Mouse (Mus musculus) CH12.LX (cell line): ENCODE results near the gene Brip1. TPM values are rescaled to one million over a fixed set of nuclear protein-coding genes. Genes with fewer than 3 reads are reported as not detected.

Experiments
- DNase-seq: peaks from one replicate; pipeline ENCODE4 v3.0.0-alpha.2; 2013; ENCODE audit errors: extremely low read depth
- H3K27ac ChIP-seq: 2 replicates; pipeline ENCODE4 v1.5.1; 2012; ENCODE audit warnings: low read depth, mild to moderate bottlenecking, control low read depth, moderate library complexity; ENCODE audit not compliant: insufficient read depth
- H3K27me3 ChIP-seq: replicated peaks from 2 replicates; pipeline ENCODE3; 2012; ENCODE audit warnings: inconsistent platforms
- H3K36me3 ChIP-seq, 2 experiments: replicated peaks in 1 of 2; 2 replicates each; pipeline versions ENCODE3 to v1.6.1; 2012; ENCODE audit warnings: inconsistent platforms in 1 of 2, low read length in 1 of 2, mild to moderate bottlenecking in 1 of 2, mixed read lengths in 1 of 2, moderate library complexity in 1 of 2; ENCODE audit not compliant: control insufficient read depth in 1 of 2, insufficient read depth in 1 of 2
- H3K4me1 ChIP-seq, 2 experiments: 2 replicates each; pipeline ENCODE4 v1.6.1; 2012; ENCODE audit warnings: inconsistent platforms in 1 of 2, moderate library complexity in 1 of 2; ENCODE audit not compliant: insufficient read depth in 2 of 2, control insufficient read depth in 1 of 2
- H3K4me2 ChIP-seq: 2 replicates; pipeline ENCODE4 v1.6.1; 2012; ENCODE audit warnings: low read depth, mild to moderate bottlenecking, control low read depth; ENCODE audit not compliant: poor library complexity, insufficient read depth, severe bottlenecking
- H3K4me3 ChIP-seq, 3 experiments: fragments of 150-350 bp in 1 of 3; sonication (generic) in 1 of 3; replicated peaks in 1 of 3; 2 replicates each; pipeline versions ENCODE3 to v1.5.1; 2011 to 2012; ENCODE audit warnings: low read depth in 2 of 3, low read length in 2 of 3, mild to moderate bottlenecking in 2 of 3, moderate library complexity in 2 of 3, control low read depth in 1 of 3, improper control_type of control experiment in 1 of 3, inconsistent platforms in 1 of 3, mixed read lengths in 1 of 3; ENCODE audit not compliant: poor library complexity in 1 of 3
- H3K79me2 ChIP-seq: replicated peaks from 2 replicates; pipeline ENCODE4 v1.6.1; 2012; ENCODE audit warnings: mild to moderate bottlenecking, moderate library complexity; ENCODE audit not compliant: control insufficient read depth, poor library complexity, insufficient read depth, severe bottlenecking; ENCODE audit errors: extremely low read depth
- H3K9ac ChIP-seq: 2 replicates; pipeline ENCODE4 v1.6.1; 2012; ENCODE audit warnings: low read depth, mild to moderate bottlenecking, control low read depth, moderate library complexity; ENCODE audit not compliant: insufficient read depth
- H3K9me3 ChIP-seq: replicated peaks from 2 replicates; pipeline ENCODE3; 2012; ENCODE audit warnings: low read length, inconsistent platforms, mixed read lengths
- BHLHE40 ChIP-seq: IDR thresholded peaks from 2 replicates; pipeline ENCODE4 v1.6.1; 2011; ENCODE audit warnings: mild to moderate bottlenecking, low read depth, low read length, improper control_type of control experiment
- ELF1 ChIP-seq: IDR thresholded peaks from 2 replicates; pipeline ENCODE4 v1.6.1; 2014; ENCODE audit warnings: low read depth, mild to moderate bottlenecking, inconsistent platforms, low read length, improper control_type of control experiment
- EP300 ChIP-seq: IDR thresholded peaks from 2 replicates; pipeline ENCODE4 v1.6.1; 2011; ENCODE audit warnings: low read length, improper control_type of control experiment
- GABPA ChIP-seq: IDR thresholded peaks from 2 replicates; pipeline ENCODE4 v1.6.1; 2012; ENCODE audit warnings: low read depth, low read length, improper control_type of control experiment, inconsistent platforms; ENCODE audit not compliant: insufficient replicate concordance
- IRF4 ChIP-seq: IDR thresholded peaks from 2 replicates; pipeline ENCODE4 v1.6.1; 2014; ENCODE audit warnings: low read depth, mild to moderate bottlenecking, inconsistent platforms, low read length, improper control_type of control experiment
- JUND ChIP-seq: conservative IDR thresholded peaks from 2 replicates; pipeline ENCODE4 v1.6.1; 2011; ENCODE audit warnings: low read depth, low read length, improper control_type of control experiment
- MAX ChIP-seq: IDR thresholded peaks from 2 replicates; pipeline ENCODE4 v1.6.1; 2011; ENCODE audit warnings: low read length, improper control_type of control experiment
- MEF2A ChIP-seq: IDR thresholded peaks from 2 replicates; pipeline ENCODE4 v1.6.1; 2014; ENCODE audit warnings: low read depth, mild to moderate bottlenecking, inconsistent platforms, low read length, improper control_type of control experiment, borderline replicate concordance
- MYC ChIP-seq: IDR thresholded peaks from 2 replicates; pipeline ENCODE4 v1.6.1; 2011; ENCODE audit warnings: low read depth, mild to moderate bottlenecking, improper control_type of control experiment, low read length
- NELFE ChIP-seq: IDR thresholded peaks from 2 replicates; pipeline ENCODE4 v1.6.1; 2011; ENCODE audit warnings: low read depth, low read length, improper control_type of control experiment
- POLR2AphosphoS2 ChIP-seq: IDR thresholded peaks from 2 replicates; pipeline ENCODE4 v1.6.1; 2011; ENCODE audit warnings: low read depth, low read length, improper control_type of control experiment
- RAD21 ChIP-seq: IDR thresholded peaks from 2 replicates; pipeline ENCODE4 v1.6.1; 2011; ENCODE audit warnings: low read depth, mild to moderate bottlenecking, low read length, improper control_type of control experiment, moderate library complexity
- RCOR1 ChIP-seq: conservative IDR thresholded peaks from 2 replicates; pipeline ENCODE4 v1.6.1; 2012; ENCODE audit warnings: low read depth, mild to moderate bottlenecking, inconsistent platforms, low read length, improper control_type of control experiment
- SIN3A ChIP-seq: IDR thresholded peaks from 2 replicates; pipeline ENCODE4 v1.6.1; 2012; ENCODE audit warnings: low read length, improper control_type of control experiment, inconsistent platforms
- SMC3 ChIP-seq: IDR thresholded peaks from 2 replicates; pipeline ENCODE4 v1.6.1; 2011; ENCODE audit warnings: low read depth, low read length, improper control_type of control experiment
- TBP ChIP-seq: conservative IDR thresholded peaks from 2 replicates; pipeline ENCODE4 v1.6.1; 2011; ENCODE audit warnings: low read depth, low read length, improper control_type of control experiment
- USF1 ChIP-seq: IDR thresholded peaks from 2 replicates; pipeline ENCODE4 v1.6.1; 2014; ENCODE audit warnings: low read depth, mild to moderate bottlenecking, inconsistent platforms, low read length, improper control_type of control experiment
- USF2 ChIP-seq: conservative IDR thresholded peaks from 2 replicates; pipeline ENCODE4 v1.6.1; 2011; ENCODE audit warnings: low read depth, low read length, improper control_type of control experiment
- ZC3H11A ChIP-seq: IDR thresholded peaks from 2 replicates; pipeline ENCODE4 v1.6.1; 2012; ENCODE audit warnings: low read depth, mild to moderate bottlenecking, inconsistent platforms, low read length, improper control_type of control experiment
- ZMIZ1 ChIP-seq: IDR thresholded peaks from 2 replicates; pipeline ENCODE4 v1.6.1; 2012; ENCODE audit warnings: low read depth, mild to moderate bottlenecking, inconsistent platforms, low read length, improper control_type of control experiment
- dilution Hi-C: fragments of 300-500 bp; cut with MboI; formaldehyde crosslinking; loops from 2 replicates; pipeline ENCODE4 v1.14.3; 2020; ENCODE audit warnings: low sequenced_read_pairs; ENCODE audit not compliant: extremely low pct_unique_long_range_greater_than_20kb, extremely low pct_ligation_motif_present
- in situ Hi-C: fragments of 300-500 bp; cut with MboI; formaldehyde crosslinking; loops from 3 replicates; pipeline ENCODE4 v1.14.3; 2019; ENCODE audit warnings: low sequenced_read_pairs, low pct_ligation_motif_present, low pct_unique_long_range_greater_than_20kb, mixed read lengths
- polyA plus RNA-seq: library from polyadenylated mRNA; unstranded; fragments of >175 nt; gene quantifications from 2 replicates; pipeline ENCODE4 v1.2.1, GENCODE M21; 2012; ENCODE audit warnings: low read depth; ENCODE audit not compliant: insufficient read length
- total RNA-seq, 2 experiments: library from RNA; depleted of rRNA; stranded (reverse); fragments of 300-350 nt in 1 of 2; fragments of >200 nt in 1 of 2; gene quantifications; 2 replicates each; pipeline ENCODE4 v1.2.3; 2012 to 2014

Brip1 gene
- total and polyA plus RNA-seq, 3 experiments = 21.1 to 26.1 (median 24.9) TPM

GRCm38 (mm10) chr11:86022439-86022838 lies 178.6 kb downstream of the Brip1 start:
- Histone ChIP-seq H3K79me2 (no peaks in the 10 kb centered on the region), H3K9ac (no peak overlapping the region), H3K27me3 (no peaks in the 10 kb centered on the region), H3K4me3 (no peak overlapping the region), H3K4me2 (no peak overlapping the region), H3K36me3 (no peaks in the 10 kb centered on the region), H3K9me3 (no peaks in the 10 kb centered on the region), H3K27ac (no peak overlapping the region), H3K4me1 (no peaks in the 10 kb centered on the region; a peak in 1 of 4 replicates)
- TF ChIP-seq MAX (no peak), BHLHE40 (no peak), MYC (no peak)
- DNase-seq = no peak
- dilution Hi-C loops = no loop called here
- in situ Hi-C loops = no loop called here

GRCm38 (mm10) chr11:86020033-86020432 lies 181.0 kb downstream of the Brip1 start:
- TF ChIP-seq JUND (peak; percentile 63), IRF4 (no peak), EP300 (peak; percentile 67), BHLHE40 (no peak), POLR2AphosphoS2 (no peak), ZMIZ1 (no peak), MEF2A (no peak)
- peak; percentile 26 for DNase-seq
- in situ Hi-C loops (no loop called here), dilution Hi-C loops (no loop called here)
- H3K4me1 ChIP-seq = no peaks in the 10 kb centered on the region; a peak in 1 of 4 replicates
- H3K79me2 ChIP-seq = no peaks in the 10 kb centered on the region
- no peak overlapping the region for H3K27ac ChIP-seq
- H3K4me2 ChIP-seq = no peak overlapping the region
- no peak overlapping the region for H3K4me3 ChIP-seq
- no peaks in the 10 kb centered on the region for H3K9me3 ChIP-seq
- H3K27me3 ChIP-seq = no peaks in the 10 kb centered on the region
- H3K9ac ChIP-seq = no peak overlapping the region
- no peaks in the 10 kb centered on the region for H3K36me3 ChIP-seq

DNA sequence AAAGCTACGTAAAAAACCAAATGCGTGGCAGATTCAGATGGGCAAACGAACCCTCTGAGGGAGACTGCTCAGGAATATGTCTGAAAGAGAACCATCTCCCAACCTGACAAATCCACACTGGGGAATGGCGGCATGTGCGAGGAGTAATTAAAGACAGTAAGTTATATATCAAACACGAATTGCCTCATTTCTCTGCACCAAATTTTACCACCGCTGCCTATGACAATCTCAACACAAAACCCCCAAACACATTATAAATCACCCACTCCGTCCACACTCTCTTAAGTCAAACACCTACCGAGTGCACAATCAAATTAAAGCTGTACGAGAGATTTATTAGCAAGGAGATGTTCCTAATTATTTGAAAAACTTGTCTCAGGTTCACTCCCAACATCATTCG lies 184.8 kb downstream of the Brip1 start:
- in situ Hi-C loops = no loop called here
- H3K79me2 ChIP-seq = no peaks in the 10 kb centered on the region
- no peak overlapping the region for H3K4me3 ChIP-seq
- no peaks in the 10 kb centered on the region for H3K36me3 ChIP-seq
- no peak overlapping the region for H3K27ac ChIP-seq
- no peaks in the 10 kb centered on the region; a peak in 1 of 4 replicates for H3K4me1 ChIP-seq
- H3K27me3 ChIP-seq = no peaks in the 10 kb centered on the region
- TF ChIP-seq SMC3 (no peak), GABPA (no peak), RCOR1 (no peak), USF1 (no peak), RAD21 (no peak), SIN3A (no peak), ZC3H11A (no peak), TBP (no peak), IRF4 (no peak), NELFE (no peak), USF2 (no peak), ELF1 (no peak)
- H3K4me2 ChIP-seq = no peak overlapping the region
- dilution Hi-C loops = no loop called here
- no peaks in the 10 kb centered on the region for H3K9me3 ChIP-seq
- H3K9ac ChIP-seq = no peak overlapping the region
- no peak for DNase-seq
